In genomic region chr5:73881941-73882340, GRCm38 (mm10) we compare ENCODE assay signal across 8 mouse cellular contexts.
DNase-seq lines count a peak whose midpoint lies in the region; ATAC-seq lines count a peak whose summit lies in the region.

No protein-coding gene starts in this region.

- H3K27ac ChIP-seq in embryonic facial prominence, embryonic 12.5 days: no peak overlapping the region

- WGBS in embryonic facial prominence, embryonic 12.5 days: 26% methylated on average over 5 of the region's 5 CpGs

- H3K4me3 ChIP-seq in embryonic facial prominence, embryonic 12.5 days: no peak overlapping the region

- 0 out of 2 replicates have a peak, but pooled peaks have one; percentile 41 for ATAC-seq in embryonic facial prominence, embryonic 12.5 days (ENCODE audit: insufficient number of reproducible peaks, insufficient read depth, low FRiP score, low TSS enrichment)
- ATAC-seq in activated CD4-positive, CD25-positive, alpha-beta regulatory T cell, adult 4 months: no peak

- H3K36me3 ChIP-seq in embryonic facial prominence, embryonic 12.5 days: no peaks in the 10 kb centered on the region

- H3K4me2 ChIP-seq in embryonic facial prominence, embryonic 12.5 days (replicated peaks): no peak overlapping the region

- H3K4me1 ChIP-seq in embryonic facial prominence, embryonic 12.5 days: peaks cover 16% of the 10 kb centered on the region; the same call in 1 of the 2 replicates

- DNase-seq in urinary bladder, postnatal 25 days (ENCODE audit: low spot score): peak; percentile 12
- DNase-seq in urinary bladder, postnatal 10 days (ENCODE audit: low spot score): no peak
- DNase-seq in kidney, adult 18-20 months: peak; percentile 54
- DNase-seq in lung, postnatal 25 days (ENCODE audit: low spot score): peak; percentile 70
- DNase-seq in yolk sac, embryonic 10.5 days (ENCODE audit: low spot score): no peak
- no peak for DNase-seq in thymus, postnatal 10 days (ENCODE audit: low spot score in 2 of 2)

- H3K27me3 ChIP-seq in embryonic facial prominence, embryonic 12.5 days: no peaks in the 10 kb centered on the region

- no peak overlapping the region for H3K9ac ChIP-seq in embryonic facial prominence, embryonic 12.5 days

- H3K9me3 ChIP-seq in embryonic facial prominence, embryonic 12.5 days: no peaks in the 10 kb centered on the region

Comparison
In these comparisons a context has a peak if more than half of its experiments do, and no peak if none do; other contexts are left out.
1. DNase-seq: peak in urinary bladder, postnatal 25 days (single experiment), kidney, adult 18-20 months (single experiment) and lung, postnatal 25 days (single experiment); none in urinary bladder, postnatal 10 days (single experiment), yolk sac, embryonic 10.5 days (single experiment) and thymus, postnatal 10 days (0 of 2).